Mouse (Mus musculus): Measurements from ENCODE around the gene Cavin1.

DNA sequence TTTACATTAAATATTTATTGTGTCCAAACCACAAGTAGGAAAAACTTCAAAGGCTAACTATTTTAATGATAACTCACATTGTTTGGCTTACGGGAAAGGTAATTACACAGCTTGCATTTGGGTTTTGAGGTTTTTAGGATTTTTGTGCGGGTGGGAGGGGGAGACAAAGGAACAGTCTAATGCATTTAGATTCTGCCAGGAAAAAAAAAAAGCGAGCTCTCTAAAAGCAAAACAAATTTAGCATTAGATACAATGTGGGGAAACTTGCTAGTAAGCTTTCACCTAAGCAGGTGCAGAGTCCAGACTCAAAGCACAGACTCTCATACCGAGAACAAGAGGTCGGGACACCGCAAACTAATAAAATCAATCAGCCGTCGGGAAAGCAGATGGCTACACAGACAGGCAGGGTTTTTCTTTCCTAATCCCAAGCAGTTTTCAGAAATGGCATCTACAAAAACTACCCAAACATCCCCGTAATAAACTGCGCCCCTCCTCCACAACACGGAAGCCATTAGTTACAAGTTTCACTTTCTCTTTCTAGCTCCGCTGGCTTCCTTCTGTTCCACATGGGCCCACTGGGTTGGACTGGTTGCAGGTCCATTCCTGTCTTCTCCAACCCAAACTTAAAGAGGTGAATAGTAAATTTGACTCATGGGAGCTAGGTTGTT, 39.3 kb downstream of the Cavin1 start:
- TF ChIP-seq CTCF (IDR thresholded peaks at IDR 0.05; ENCODE audit: insufficient read depth, low read depth, low read length) (no peak), POLR2A (IDR thresholded peaks at IDR 0.05; ENCODE audit: insufficient read depth, low read depth, low read length) (no peak)

All from olfactory bulb, adult 2 months (tissue).